Mouse (Mus musculus): ENCODE measurements around the gene Eif4g3.

DNA sequence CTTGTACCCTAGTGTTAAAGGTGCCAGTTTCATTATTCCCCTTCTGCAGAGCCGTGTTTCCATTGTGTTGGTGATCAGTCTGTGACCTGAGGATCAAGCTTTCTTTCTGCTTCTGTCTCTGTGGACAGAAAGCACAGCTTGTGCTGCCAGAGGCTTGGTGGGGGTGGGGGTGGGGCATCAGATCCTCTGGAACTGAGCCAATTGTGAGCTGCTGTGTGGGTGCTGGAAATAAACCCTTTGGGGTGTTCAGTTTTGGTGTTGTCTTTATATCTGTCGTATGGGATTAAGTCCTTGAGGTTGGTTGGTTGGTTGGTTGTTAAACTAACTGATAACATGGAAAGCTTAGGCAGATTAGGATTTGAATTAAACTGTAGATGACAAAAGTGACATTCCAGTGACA, 171.0 kb downstream of the Eif4g3 start:
- no peak for TF ChIP-seq CTCF (IDR thresholded peaks at IDR 0.05; ENCODE audit: low read depth, low read length)
- no peak for TF ChIP-seq GATA1 (IDR thresholded peaks at IDR 0.05; ENCODE audit: borderline replicate concordance, low read length)
